Mouse (Mus musculus) frontal cortex, postnatal 25 days (tissue): ENCODE data around the gene Grin2a.

ENCODE experiments used
- DNase-seq, 2 experiments: peaks; one replicate each; pipeline ENCODE4 v3.0.0; 2022; ENCODE audit warnings: low spot score in 2 of 2

Gene Grin2a

DNA sequence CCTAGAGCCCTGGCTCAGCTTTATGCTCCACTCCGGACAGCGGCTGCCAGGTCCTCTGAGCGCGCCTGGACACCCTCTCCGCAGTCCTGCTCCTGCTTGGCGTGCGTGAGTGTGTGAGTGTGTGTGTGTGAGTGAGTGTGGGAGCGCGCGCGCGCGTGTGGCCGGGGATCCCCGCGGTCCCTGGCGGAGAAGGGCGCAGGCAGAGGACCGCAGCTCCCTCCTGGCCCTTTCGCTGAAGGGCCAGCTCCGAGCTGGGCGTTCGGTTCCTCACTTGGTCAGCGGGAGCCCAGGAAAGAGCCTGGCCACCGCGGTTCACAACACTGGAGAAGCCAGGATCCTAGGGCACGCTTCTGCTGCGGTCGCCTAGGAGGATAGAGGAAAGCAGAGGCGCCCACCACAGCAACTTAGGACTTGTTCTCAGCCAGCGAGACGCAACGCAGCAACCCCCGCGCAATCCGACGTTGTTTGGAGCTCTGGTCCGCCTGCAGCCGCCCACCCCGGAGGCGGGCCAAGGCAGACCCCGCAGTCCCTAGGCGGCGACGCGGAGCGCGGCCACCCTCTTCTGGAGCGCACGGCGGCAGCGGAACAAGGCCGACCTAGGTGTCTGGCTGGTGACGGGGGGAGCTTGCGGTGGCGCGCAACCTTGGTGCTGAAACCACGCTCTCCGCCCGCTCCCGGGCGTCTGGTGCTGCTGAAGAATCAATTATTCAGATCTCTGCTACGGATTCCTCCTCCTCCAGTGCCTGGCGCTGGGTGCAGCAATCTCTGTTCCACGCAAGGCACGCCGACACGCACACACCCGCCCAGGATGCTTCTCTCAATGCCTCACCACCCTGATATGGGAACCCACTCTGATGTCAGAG lies at the start of gene Grin2a:
Gene Grin2a (minus strand): TSS at position 610 of the 863 bp plus-strand sequence.
- peak; percentile 51 to 52 for DNase-seq

DNA sequence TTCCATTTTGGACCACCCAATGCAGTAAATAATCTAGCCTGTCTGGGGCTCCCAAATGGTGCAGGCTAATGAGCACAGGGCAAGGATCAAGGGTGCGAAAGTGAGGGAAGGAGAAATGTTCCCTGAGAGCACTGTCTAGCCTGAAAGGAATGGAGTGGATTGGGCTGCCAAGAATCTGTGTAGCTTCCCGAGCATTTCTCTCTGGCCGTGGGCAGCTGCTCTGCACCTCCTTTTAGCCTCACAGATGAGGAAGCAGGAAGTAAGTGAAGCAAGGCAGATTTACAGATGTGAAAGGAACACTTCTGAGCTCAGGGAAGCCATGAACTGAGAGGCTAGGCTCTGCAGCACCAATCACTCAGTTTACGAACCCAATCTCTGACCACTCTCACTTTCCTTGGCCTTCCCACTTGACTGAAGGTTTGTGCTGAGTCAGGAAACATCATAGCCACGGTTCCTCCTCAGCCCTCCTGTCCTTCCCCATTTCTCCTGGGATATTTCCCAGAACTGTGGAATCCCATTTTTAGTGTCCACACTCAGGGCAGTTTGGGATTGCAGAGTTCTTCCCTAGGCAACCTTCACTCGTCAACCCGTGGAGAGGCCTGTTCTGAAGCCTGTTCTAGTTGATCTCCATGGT lies 40.3 kb upstream of the Grin2a start:
- DNase-seq = no peak

DNA sequence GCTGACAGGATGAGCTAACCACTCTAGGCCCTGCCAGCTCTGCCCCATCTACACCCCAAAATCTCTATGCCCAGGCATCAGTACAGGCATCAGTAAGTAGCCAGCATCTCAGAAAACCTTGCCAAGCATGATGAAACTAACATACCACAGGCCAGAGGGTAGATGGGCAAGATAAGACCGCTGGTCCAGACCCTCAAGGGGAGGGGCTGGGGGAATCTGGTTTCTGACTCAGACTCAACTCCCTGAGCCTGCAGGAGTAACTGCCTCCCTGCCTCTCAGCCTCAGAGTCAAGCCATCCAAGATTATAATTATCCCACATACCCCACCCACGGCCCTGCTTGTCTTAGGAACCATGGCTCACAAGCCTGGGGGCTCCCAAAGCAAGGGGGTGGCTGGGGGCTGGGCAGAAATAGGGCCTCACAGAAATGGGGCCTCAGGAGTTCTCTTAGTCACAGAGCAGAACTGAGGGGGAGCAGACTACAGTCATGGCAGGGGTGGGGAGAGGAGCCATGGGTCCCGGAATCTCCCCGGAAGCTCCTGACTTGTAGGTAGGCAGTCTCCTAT lies 38.1 kb upstream of the Grin2a start:
- DNase-seq = peak; percentile 26 to 41

DNA sequence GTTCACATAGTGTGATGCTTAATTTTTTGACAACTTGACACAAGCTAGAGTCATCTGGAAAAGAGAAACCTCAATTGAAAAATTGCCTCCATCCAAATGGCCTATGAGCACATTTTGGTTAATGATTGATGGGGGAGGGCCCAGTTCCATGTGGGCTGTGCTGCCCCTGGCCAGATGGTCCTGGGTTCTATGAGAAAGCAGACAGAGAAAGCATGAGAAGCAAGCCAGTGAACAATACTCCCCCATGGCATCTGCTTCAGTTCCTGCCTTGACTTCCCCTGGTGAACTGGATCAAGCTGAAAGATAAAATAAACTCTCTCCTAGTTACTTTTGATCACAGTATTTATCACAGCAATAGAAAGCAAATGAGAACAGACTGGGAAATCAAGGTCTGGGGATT lies 36.5 kb upstream of the Grin2a start:
- no peak for DNase-seq

DNA sequence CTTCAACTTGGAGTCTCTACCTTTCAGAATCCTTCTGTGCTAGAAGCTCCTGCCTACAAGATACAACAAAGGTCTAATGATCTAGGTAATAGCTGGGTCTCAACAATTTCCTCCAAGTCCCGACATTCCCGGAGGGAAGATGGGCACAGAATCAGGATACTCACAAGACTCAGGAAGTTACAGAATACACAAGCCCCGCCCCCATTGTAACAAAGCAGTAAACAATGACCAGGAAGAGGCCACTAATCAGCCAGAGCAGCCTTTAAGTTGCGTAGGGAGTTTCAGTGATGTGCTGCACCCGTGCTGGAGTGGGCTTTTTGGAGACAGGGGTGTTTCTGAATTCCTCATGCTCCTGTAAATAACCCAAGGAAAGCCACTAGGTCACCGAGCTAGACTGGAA lies 31.4 kb upstream of the Grin2a start:
- DNase-seq = no peak

DNA sequence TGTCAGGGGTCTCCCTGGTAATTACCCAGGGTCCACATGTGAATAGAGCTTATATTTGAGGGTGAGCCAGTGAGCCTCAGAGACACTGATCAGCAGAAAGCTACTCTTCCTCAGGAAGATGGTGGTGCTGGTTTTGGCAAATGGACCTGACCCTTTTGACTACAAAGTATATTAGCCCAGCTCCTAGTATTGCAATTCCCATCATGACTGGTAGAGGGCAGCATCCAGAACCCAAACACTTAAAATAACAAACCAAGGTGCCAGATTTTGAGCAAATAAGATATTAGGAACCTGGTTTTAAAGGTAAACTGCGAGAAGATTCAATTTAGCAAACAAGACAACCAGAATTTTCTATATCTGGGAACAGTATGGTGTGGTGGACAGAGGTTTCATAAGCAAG lies 14.4 kb upstream of the Grin2a start:
- DNase-seq = no peak

DNA sequence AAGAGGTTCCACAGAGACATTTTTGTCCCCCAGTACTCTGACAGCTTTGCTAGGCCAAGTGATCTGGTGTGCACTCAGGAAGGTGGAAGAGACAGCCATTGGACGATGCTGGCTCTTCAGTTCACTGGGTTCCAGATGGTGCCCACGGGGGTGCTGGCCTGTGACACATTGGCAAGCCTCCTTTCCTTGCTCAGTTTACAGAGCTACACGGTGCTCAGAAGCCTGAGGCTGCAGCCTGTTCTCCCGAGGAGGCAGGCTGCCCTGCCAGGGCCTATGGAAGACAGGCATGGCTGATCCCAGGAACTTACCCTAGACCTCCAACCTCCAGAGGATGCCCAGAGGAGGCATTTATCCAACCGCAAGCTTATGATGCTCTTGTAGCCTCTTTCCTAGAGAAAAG lies 10.2 kb upstream of the Grin2a start:
- no peak for DNase-seq

DNA sequence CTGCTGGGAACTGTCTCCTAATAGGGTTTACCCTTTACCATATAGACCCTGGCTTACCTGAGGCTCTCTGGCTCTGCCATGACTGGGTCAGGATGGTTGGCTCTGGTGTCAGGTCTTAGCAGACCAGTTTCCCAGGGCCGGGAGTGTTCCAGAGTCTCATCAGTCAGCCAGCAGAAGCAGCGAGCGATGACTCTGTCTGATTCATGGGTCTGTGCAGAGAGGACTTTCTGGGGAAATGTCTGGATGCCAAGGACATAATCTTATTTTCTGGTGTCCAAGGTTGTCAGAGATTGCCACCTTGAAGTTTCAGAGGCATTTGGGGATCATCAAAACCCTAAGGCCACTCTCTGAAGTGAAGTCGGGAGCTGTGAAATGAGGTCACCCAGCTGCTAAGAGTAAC lies 8.7 kb upstream of the Grin2a start:
- no peak for DNase-seq

DNA sequence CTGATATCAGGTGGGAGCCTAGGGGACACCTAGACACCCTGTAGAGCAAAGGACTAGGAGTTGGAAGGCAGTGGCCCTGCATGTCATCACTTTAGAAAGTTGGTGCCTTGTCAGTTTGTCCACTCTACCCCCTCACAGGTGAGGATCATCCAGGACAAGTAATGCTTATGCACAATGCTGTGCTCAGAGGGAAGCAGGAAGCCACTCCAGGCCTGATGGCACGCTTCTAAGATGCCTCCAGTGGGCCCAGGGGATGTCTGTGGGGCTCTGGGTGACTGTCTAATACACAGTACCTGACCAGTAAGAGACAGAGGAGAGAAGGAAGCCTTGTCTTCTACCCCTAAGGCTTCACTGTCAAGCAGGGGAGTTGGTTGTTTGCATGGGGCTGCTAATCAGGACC lies 7.6 kb upstream of the Grin2a start:
- no peak for DNase-seq

DNA sequence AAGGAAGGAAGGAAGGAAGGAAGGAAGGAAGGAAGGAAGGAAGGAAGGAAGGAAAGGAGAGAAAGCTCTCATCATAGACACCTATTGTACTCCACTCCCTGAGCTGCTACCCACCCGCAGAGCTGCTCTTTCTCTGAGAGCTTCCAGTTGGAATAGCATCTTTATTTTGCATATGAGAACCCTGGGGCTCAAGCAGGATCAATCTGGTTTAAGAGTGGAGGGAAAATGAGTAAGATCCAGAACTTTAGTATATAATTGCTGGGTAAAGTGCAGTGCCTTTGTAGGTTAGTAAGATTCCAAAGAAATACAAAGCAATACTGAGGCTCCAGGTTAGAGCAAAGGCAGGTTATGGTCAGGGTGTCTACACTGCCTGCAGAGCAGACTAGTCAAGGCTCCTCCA lies 6.2 kb upstream of the Grin2a start:
- no peak for DNase-seq

DNA sequence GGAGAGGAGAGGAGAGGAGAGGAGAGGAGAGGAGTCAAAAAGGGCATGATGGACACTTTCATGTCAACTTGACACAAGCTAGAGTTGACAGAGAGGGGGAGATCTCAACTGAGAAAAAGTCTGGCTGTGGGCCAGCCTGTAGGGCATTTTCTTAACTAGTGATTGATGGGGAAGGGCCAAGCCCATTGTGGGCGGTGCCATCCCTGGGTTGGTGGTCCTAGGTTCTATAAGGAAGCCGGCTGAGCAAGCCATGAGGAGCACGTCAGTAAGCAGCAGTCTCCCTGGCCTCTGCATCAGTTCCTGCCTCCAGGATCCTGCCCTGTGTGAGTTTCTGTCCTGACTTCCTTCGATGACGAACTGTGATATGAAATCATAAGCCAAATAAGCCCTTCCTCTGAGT lies 4.6 kb upstream of the Grin2a start:
- no peak for DNase-seq

DNA sequence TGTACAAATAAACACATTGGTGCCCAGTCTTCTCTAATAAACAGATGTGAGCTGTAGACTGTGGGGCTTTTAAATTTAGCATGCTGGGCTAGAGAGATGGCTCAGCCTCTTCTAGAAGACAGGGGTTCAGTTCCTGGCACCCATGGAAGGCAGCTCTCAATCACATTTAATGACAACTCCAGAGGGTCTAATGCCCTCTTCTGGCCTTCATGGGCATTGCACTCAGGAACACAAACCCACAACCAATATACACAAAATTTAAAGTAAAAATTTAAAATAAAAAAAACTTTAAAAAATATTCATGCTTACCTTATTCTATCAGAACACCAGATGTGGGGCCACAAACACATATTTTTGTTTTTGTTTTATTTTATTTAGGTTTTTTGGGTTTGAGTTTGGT lies 2.6 kb upstream of the Grin2a start:
- DNase-seq = no peak

DNA sequence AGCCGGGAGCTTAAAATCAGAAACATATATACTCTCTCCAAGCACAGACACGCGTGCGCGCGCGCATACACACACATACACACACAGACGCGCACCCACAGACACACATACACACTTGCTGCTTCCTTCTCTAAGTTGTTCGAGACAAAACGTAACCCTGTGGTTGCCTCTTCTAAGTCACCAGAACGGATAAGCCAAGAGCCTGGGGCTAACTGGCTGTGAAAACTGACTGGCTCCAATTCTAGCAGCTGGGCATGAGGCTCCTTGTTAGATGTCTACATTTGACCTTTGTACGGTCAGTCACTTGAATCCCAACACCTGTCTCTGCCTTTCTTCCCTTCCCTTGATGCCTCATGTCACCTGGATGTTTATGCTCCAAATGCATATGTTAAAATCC lies 452 bp upstream of the Grin2a start:
- no peak for DNase-seq

DNA sequence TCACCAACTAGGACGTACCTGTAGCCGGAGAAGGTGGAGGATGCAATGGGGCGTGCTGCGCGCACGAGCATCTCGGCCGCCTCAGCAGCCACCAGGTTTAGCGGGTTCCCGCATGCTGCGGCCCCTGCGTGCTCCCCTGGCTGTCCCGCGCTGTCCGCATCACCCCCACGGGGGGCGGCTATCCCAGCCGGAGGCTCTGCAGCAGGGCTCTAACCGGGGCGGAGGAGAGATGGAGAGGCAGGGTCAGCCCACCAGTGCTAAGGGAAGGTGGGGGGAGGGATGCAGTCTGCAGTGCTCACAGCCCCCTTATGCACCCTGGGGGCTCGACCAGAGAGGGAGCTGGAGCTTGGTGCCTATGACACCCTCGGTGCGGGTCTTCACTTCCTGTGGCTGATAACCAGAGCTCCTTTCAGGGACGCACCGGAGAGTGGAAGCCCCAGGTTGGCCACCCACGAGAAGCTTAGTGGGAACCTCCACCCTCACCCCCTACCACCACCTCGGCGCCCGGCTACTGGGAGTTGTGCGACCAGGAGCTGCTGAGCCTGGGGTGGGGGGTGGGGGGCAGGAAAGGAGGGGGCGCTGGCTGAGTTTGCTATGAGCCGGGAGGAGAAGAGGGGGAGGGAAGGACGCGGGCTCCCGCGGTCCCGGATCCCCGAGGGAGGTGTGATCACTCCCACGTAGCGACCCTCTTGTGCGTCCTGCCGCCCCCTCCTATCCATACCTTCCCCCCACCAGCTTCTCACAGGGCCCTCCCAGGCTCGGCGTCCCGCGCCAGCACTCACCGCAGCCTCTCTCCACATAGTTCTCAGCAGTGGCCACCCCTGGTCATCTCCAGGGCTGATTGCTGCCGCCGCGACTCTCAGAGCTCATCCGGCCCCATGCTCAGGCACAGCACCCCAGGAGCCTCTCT lies 1.1 kb downstream of the Grin2a start:
- peak; percentile 27 to 38 for DNase-seq

DNA sequence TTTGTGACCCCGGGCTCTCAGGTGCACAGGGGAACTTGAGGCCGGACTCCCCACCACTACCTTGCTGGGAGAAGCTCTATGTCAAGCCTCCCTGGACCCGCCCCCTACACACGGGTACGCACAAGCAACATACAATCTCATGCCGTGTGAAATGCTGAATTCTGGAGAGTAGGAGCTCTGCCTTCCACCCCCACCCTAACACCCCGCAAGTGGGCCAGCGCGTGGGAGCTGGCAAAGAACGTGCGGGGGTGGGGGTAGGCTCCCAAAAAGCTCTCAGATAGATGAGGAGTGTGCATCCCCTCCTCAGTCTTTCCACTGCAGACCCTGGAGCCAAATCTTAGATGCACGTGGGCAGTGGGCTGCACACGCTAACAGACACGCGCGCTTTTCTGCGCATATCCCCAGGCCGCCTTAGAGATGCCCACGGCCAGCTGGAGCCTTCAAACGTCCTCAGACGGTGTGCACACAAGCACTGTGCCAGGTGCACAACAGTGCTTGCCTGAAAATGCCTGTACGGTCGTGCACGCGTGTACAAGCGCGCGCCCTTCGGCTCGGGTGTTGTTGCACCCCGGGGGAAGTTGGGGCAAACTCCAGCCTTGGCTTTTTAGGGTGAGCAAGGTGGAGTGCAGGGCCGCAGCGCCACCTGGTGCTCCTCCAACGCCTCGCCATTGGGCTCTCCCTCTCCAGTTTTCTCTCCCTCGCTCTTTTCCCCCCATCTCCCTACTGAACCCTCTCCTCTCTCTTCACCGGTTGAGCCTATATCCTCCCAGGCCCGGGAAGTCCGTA lies 1.9 kb downstream of the Grin2a start:
- DNase-seq = peak; percentile 63 to 64

DNA sequence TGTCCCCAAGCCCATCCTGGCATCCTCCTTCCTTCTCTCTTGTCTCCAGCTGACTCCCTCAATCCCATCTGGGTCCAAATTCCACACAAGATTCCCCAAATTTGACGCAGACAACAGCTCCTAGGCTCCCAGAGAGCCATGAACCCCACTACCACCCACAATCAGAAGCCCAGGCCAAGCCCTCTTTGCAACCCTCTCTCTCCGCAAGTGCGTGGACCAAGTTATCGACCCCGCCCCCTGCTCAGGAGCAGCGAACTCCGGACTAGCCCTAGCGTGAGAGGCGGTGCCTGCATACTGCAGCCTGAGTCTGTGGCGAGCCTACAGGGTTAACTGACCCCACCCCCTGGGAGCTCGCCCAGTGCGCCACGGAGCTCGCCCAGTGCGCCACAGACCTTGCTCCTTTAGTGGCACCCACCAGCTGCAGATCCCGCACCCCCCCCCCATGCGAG lies 2.6 kb downstream of the Grin2a start:
- no peak for DNase-seq

DNA sequence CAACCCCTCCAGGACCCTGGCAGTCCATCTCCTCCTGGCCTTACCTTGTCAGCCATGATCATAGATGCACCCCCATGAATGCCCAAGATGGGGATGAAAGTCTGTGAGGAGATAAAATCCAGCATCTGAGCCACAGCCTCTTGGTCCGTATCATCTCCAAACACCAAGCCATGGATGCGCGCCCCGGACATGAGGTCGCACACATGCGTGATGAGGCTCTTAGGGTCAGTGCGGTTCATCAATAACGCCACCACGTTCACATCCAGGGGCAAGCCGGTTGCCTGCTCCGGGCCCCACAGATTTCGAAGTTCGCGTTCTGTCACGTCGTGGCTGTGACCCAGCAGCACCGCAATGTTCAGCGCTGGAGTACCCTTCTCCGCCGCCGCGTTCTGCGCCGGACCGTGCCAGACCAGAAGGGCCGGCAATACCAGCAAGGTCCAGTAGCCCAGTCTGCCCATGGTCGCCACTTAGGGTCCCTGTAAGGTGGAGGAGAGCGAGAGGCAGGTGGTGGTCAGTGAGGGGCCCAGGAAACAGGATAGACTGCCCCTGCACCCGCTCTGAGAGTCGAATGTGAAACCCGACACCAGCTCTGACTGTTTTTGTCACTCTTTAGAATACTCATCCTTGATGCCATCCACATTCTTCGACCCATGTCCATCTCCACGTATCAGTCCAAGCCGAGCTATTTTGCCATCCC lies 3.1 kb downstream of the Grin2a start:
- no peak for DNase-seq

DNA sequence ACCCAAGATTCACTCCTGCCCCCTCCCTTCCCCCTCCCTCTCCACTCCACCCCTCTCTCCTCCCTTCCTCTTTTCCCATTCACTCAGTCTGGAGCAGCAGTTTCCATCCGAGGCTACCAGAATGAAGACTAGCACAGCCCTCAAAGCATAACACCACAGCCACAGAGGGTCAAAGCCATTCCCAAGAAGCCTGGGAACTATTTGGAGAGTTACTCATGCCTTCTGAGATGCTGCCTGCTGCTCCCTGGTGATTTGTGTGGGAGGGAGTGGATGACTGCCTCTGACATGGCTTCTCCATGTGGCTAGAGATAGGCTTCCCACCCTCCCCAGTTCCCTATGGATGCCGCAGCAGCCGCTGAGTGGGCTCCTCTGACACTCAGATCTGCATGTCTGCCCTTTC lies 10.3 kb downstream of the Grin2a start:
- no peak for DNase-seq

DNA sequence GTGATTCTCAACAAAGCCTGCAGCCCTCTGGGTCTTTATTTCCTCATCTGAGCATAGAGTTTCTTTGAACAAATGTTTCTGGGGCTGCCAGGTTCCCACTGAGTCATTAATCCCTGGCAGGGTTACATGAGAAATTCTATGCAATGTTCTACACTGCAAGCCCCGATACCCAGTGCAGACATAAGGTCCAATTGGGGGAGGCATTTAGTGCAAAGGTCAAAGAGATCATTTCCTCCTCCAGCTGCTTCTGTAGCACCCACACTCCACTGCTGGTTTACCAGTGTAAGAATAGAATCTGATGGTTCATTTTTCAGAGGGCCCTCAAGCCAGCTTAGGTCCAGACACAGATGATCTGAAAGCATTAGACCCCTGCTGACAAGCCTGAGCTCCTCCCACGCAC lies 14.7 kb downstream of the Grin2a start:
- DNase-seq = no peak

DNA sequence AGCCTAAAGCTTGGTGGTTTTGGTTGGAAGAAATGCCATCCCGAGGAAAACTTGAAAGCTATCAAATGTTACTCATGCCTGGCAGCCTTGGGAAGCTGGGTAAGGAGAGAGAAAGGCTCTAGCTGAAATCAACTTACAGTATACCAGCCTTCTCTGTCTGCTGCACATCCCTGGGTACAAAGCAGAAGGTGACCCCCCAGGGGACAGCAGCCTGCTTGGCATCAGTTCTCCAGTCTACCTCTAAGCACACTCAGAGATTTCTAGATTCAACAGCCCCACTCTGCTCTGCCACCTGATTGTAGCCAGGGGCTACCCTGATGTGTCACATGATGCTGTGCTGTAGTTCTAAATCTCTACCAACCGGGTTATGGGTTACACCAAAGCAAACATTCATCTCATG lies 17.2 kb downstream of the Grin2a start:
- no peak for DNase-seq

DNA sequence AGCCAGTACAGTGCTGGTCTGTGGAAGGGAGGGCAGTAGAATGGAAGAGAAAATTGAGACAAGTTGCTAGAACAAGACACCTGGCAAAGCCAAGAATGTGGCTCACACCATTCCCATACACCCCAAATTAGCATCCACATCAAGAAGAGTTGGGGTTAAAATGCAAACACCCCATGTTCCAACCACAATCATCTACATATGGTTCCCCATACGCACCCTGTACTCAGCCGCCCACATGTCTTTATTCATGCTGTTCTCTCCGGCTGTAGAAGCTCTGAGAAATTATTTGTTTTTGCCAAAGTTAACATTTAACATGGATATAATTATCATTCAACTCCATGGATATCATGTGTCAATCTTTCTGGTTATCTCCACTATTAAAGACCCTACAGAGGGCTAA lies 22.7 kb downstream of the Grin2a start:
- DNase-seq = no peak
